Mouse (Mus musculus): ENCODE measurements around the gene Lima1. TPM values are rescaled to one million over a fixed set of nuclear protein-coding genes. Genes with fewer than 3 reads are reported as not detected.

Gene Lima1
- total and polyA plus RNA-seq, 2 experiments from 2014 or later = 6.4 to 7.8 TPM

- ATAC-seq (ENCODE audit: low FRiP score) (no peak), DNase-seq (ENCODE audit: low spot score) (no peak)
- Histone ChIP-seq H3K4me2 (ENCODE audit: low read depth, low read length, poor library complexity, severe bottlenecking) (no peak overlapping the region), H3K9me3 (ENCODE audit: low read length) (no peaks in the 10 kb centered on the region), H3K9ac (replicated peaks; ENCODE audit: low read length, poor library complexity, severe bottlenecking) (no peak overlapping the region), H3K4me3 (ENCODE audit: low read depth, low read length) (no peak overlapping the region), H3K27me3 (ENCODE audit: insufficient read depth, low read length) (no peaks in the 10 kb centered on the region), H3K4me1 (ENCODE audit: insufficient read depth, low read length) (no peaks in the 10 kb centered on the region), H3K27ac (ENCODE audit: low read depth, low read length) (no peak overlapping the region), H3K36me3 (ENCODE audit: insufficient read depth, low read length) (peaks cover 53% of the 10 kb centered on the region)
- TF ChIP-seq CTCF (IDR thresholded peaks at IDR 0.05) = no peak
- WGBS = 94% methylated on average over 4 of the region's 4 CpGs
Measured at GRCm38 (mm10) chr15:99740229-99740628, 135.0 kb downstream of the Lima1 start.

GRCm38 (mm10) chr15:99736675-99737074 is 138.6 kb downstream of the Lima1 start:
- Histone ChIP-seq H3K4me1 (ENCODE audit: insufficient read depth, low read length) (no peaks in the 10 kb centered on the region), H3K4me2 (ENCODE audit: low read depth, low read length, poor library complexity, severe bottlenecking) (no peak overlapping the region), H3K9ac (replicated peaks; ENCODE audit: low read length, poor library complexity, severe bottlenecking) (no peak overlapping the region), H3K27me3 (ENCODE audit: insufficient read depth, low read length) (no peaks in the 10 kb centered on the region), H3K27ac (ENCODE audit: low read depth, low read length) (no peak overlapping the region), H3K4me3 (ENCODE audit: low read depth, low read length) (no peak overlapping the region), H3K36me3 (ENCODE audit: insufficient read depth, low read length) (peaks cover 44% of the 10 kb centered on the region), H3K9me3 (ENCODE audit: low read length) (no peaks in the 10 kb centered on the region)
- ATAC-seq (ENCODE audit: low FRiP score) = no peak
- no peak for DNase-seq (ENCODE audit: low spot score)
- TF ChIP-seq CTCF (IDR thresholded peaks at IDR 0.05) = no peak
- 92% methylated on average over 11 of the region's 11 CpGs for WGBS

GRCm38 (mm10) chr15:99735631-99736030 is 139.6 kb downstream of the Lima1 start:
- Histone ChIP-seq H3K9me3 (ENCODE audit: low read length) (no peaks in the 10 kb centered on the region), H3K27ac (ENCODE audit: low read depth, low read length) (no peak overlapping the region), H3K27me3 (ENCODE audit: insufficient read depth, low read length) (no peaks in the 10 kb centered on the region), H3K4me3 (ENCODE audit: low read depth, low read length) (no peak overlapping the region), H3K36me3 (ENCODE audit: insufficient read depth, low read length) (peaks cover 44% of the 10 kb centered on the region), H3K4me1 (ENCODE audit: insufficient read depth, low read length) (no peaks in the 10 kb centered on the region), H3K4me2 (ENCODE audit: low read depth, low read length, poor library complexity, severe bottlenecking) (no peak overlapping the region), H3K9ac (replicated peaks; ENCODE audit: low read length, poor library complexity, severe bottlenecking) (no peak overlapping the region)
- ATAC-seq (ENCODE audit: low FRiP score) = no peak
- DNase-seq (ENCODE audit: low spot score) = no peak
- no peak for TF ChIP-seq CTCF (IDR thresholded peaks at IDR 0.05)
- 93% methylated on average over 2 of the region's 2 CpGs for WGBS

GRCm38 (mm10) chr15:99733186-99733585 is 142.1 kb downstream of the Lima1 start:
- H3K4me1 ChIP-seq (ENCODE audit: insufficient read depth, low read length) = no peaks in the 10 kb centered on the region
- H3K36me3 ChIP-seq (ENCODE audit: insufficient read depth, low read length) = peaks cover 27% of the 10 kb centered on the region
- H3K27ac ChIP-seq (ENCODE audit: low read depth, low read length) = no peak overlapping the region
- DNase-seq (ENCODE audit: low spot score) (no peak), ATAC-seq (ENCODE audit: low FRiP score) (no peak)
- H3K9ac ChIP-seq (replicated peaks; ENCODE audit: low read length, poor library complexity, severe bottlenecking) = no peak overlapping the region
- TF ChIP-seq CTCF (IDR thresholded peaks at IDR 0.05) = no peak
- over 99% methylated on average over 5 of the region's 5 CpGs for WGBS
- no peaks in the 10 kb centered on the region for H3K27me3 ChIP-seq (ENCODE audit: insufficient read depth, low read length)
- H3K9me3 ChIP-seq (ENCODE audit: low read length) = no peaks in the 10 kb centered on the region
- no peak overlapping the region for H3K4me2 ChIP-seq (ENCODE audit: low read depth, low read length, poor library complexity, severe bottlenecking)
- no peak overlapping the region for H3K4me3 ChIP-seq (ENCODE audit: low read depth, low read length)

- H3K4me3 ChIP-seq (ENCODE audit: low read depth, low read length) = no peak overlapping the region
- H3K9ac ChIP-seq (replicated peaks; ENCODE audit: low read length, poor library complexity, severe bottlenecking) = no peak overlapping the region
- ATAC-seq (ENCODE audit: low FRiP score) = no peak
- TF ChIP-seq CTCF (IDR thresholded peaks at IDR 0.05) = no peak
- H3K27ac ChIP-seq (ENCODE audit: low read depth, low read length) = no peak overlapping the region
- no peaks in the 10 kb centered on the region for H3K4me1 ChIP-seq (ENCODE audit: insufficient read depth, low read length)
- no peaks in the 10 kb centered on the region for H3K9me3 ChIP-seq (ENCODE audit: low read length)
- 93% methylated on average over 3 of the region's 3 CpGs for WGBS
- no peaks in the 10 kb centered on the region for H3K27me3 ChIP-seq (ENCODE audit: insufficient read depth, low read length)
- no peak for DNase-seq (ENCODE audit: low spot score)
- no peak overlapping the region for H3K4me2 ChIP-seq (ENCODE audit: low read depth, low read length, poor library complexity, severe bottlenecking)
- peaks cover 18% of the 10 kb centered on the region for H3K36me3 ChIP-seq (ENCODE audit: insufficient read depth, low read length)
Measured at GRCm38 (mm10) chr15:99731678-99732077, 143.6 kb downstream of the Lima1 start.

- no peak for TF ChIP-seq CTCF (IDR thresholded peaks at IDR 0.05)
- Histone ChIP-seq H3K27ac (ENCODE audit: low read depth, low read length) (no peak overlapping the region), H3K9me3 (ENCODE audit: low read length) (no peaks in the 10 kb centered on the region), H3K9ac (replicated peaks; ENCODE audit: low read length, poor library complexity, severe bottlenecking) (no peak overlapping the region), H3K4me3 (ENCODE audit: low read depth, low read length) (no peak overlapping the region), H3K36me3 (ENCODE audit: insufficient read depth, low read length) (peaks cover 13% of the 10 kb centered on the region), H3K4me2 (ENCODE audit: low read depth, low read length, poor library complexity, severe bottlenecking) (no peak overlapping the region), H3K27me3 (ENCODE audit: insufficient read depth, low read length) (no peaks in the 10 kb centered on the region), H3K4me1 (ENCODE audit: insufficient read depth, low read length) (peaks cover 3% of the 10 kb centered on the region; the same call in 1 of the 2 replicates)
- 95% methylated on average over 2 of the region's 2 CpGs for WGBS
- ATAC-seq (ENCODE audit: low FRiP score) (no peak), DNase-seq (ENCODE audit: low spot score) (no peak)
Measured at GRCm38 (mm10) chr15:99731167-99731566, 144.1 kb downstream of the Lima1 start.

Measured in midbrain, postnatal 0 days (tissue).